Mouse (Mus musculus) thymus, adult 2 months (tissue): ENCODE data around the gene Gm47996. TPM values are rescaled to one million over a fixed set of nuclear protein-coding genes. Genes with fewer than 3 reads are reported as not detected.

Source experiments
- DNase-seq: peaks from one replicate; pipeline ENCODE4 v3.0.0; 2021
- H3K27ac ChIP-seq: fragments of 200-500 bp; 2 replicates; pipeline ENCODE4 v1.5.1; 2012; ENCODE audit warnings: low read length, control low read depth; ENCODE audit not compliant: control insufficient read depth, insufficient read depth
- H3K27me3 ChIP-seq: fragments of 200-500 bp; 2 replicates; pipeline ENCODE4 v1.6.1; 2012; ENCODE audit warnings: mild to moderate bottlenecking, low read length, moderate library complexity, mixed read lengths; ENCODE audit not compliant: control insufficient read depth, insufficient read depth
- H3K36me3 ChIP-seq: fragments of 200-500 bp; 2 replicates; pipeline ENCODE4 v1.6.1; 2012; ENCODE audit warnings: mild to moderate bottlenecking, low read length, moderate library complexity; ENCODE audit not compliant: control insufficient read depth, insufficient read depth
- H3K4me1 ChIP-seq: fragments of 200-500 bp; replicated peaks from 2 replicates; pipeline ENCODE4 v1.6.1; 2012; ENCODE audit warnings: low read length; ENCODE audit not compliant: control insufficient read depth, insufficient read depth
- H3K4me3 ChIP-seq: fragments of 200-500 bp; 2 replicates; pipeline ENCODE4 v1.5.1; 2012; ENCODE audit warnings: mild to moderate bottlenecking, low read length, control low read depth, moderate library complexity; ENCODE audit not compliant: control insufficient read depth, insufficient read depth
- CTCF ChIP-seq: fragments of 200-500 bp; IDR thresholded peaks from 2 replicates; pipeline ENCODE4 v1.5.1; 2012; ENCODE audit warnings: mild to moderate bottlenecking, control low read depth, low read length, moderate library complexity, borderline replicate concordance; ENCODE audit not compliant: control insufficient read depth, poor library complexity, insufficient read depth; ENCODE audit errors: extremely low read depth
- POLR2A ChIP-seq: fragments of 200-500 bp; IDR thresholded peaks from 2 replicates; pipeline ENCODE4 v1.6.1; 2012; ENCODE audit warnings: mild to moderate bottlenecking, low read length, control low read depth, moderate library complexity; ENCODE audit not compliant: control insufficient read depth, poor library complexity, insufficient read depth; ENCODE audit errors: extremely low read depth
- WGBS: fragments of 180-500 bp; shearing (Covaris S2); methylation state at CpG from one replicate; pipeline ENCODE4 v1.1.7; 2018; 5-methylcytosine and 5-hydroxymethylcytosine counted together
- polyA plus RNA-seq: library from polyadenylated mRNA; depleted of rRNA; stranded (reverse); fragments of >200 nt; gene quantifications from 2 replicates; pipeline ENCODE4 v1.2.3, GENCODE M21; 2012

Gene Gm47996
- polyA plus RNA-seq, 1 experiment = not detected

DNA sequence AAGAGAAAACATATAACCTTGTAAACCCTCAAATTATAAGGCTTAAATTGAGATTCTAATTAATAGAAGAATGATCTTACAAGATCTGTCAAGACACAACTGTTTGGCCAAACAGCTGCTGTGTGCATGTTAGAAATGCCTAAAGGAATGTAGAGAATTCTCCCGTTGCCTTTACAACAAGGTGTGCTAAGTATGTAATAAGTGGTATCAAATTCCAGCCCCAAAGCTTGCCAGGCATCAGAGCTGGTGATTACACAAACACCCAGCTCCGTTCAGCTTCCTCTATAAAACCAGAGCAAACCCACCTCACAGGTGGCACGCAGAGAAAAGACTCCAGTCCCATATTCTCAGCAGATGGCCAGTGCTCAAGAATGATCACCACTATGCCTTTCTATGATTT is 27.8 kb downstream of the Gm47996 start:
- no peak overlapping the region for H3K4me3 ChIP-seq
- H3K4me1 ChIP-seq = no peaks in the 10 kb centered on the region; the same call in 1 of the 2 replicates
- no peak for DNase-seq
- TF ChIP-seq CTCF (no peak), POLR2A (no peak)
- no peaks in the 10 kb centered on the region for H3K36me3 ChIP-seq
- 74% methylated on average over 3 of the region's 3 CpGs for WGBS
- H3K27me3 ChIP-seq = no peaks in the 10 kb centered on the region
- H3K27ac ChIP-seq = no peak overlapping the region

DNA sequence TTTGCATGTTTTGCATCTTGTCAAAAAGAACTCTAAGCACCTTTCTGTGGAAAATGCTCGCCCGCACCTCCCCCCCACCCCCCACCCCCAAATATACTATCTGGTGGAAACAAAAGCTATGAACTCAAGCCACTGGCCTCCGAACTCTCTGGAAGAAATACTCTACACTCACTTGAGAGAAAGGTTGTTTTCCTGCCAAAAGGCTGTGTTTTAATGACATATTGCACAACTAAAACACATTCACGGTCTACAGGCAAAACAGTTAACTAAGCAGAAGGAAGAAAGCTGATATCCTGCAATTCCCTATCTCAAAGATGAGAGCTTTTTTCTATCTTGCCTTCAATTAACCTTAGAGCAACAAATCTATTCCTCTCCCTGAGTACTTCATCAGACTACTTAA is 33.4 kb downstream of the Gm47996 start:
- Histone ChIP-seq H3K27me3 (no peaks in the 10 kb centered on the region), H3K4me1 (peaks cover 7% of the 10 kb centered on the region), H3K36me3 (no peaks in the 10 kb centered on the region), H3K4me3 (no peak overlapping the region), H3K27ac (no peak overlapping the region)
- no peak for TF ChIP-seq CTCF
- no peak for TF ChIP-seq POLR2A
- no peak for DNase-seq
- 91% methylated on average over 4 of the region's 4 CpGs for WGBS

DNA sequence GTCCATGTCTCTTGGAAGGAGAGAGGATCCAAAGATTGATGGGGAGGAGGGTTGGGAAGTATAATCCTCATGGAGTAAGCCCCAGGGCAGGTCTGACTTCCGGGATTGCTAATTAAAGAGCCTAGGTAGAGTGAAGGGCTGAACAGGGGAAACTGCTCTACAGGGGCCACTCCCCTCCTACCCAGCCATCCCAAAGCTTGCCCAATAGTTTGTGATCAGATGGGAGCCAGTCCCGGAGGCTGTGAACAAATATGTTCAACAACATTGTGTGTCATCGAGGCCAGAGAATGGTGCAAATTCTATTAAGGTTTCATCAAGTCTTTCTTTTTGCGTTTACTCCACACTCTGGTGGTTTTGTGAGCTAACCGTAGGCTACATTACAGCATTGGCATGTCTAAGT is 34.1 kb downstream of the Gm47996 start:
- H3K27ac ChIP-seq = no peak overlapping the region
- no peak overlapping the region for H3K4me3 ChIP-seq
- H3K4me1 ChIP-seq = peaks cover 7% of the 10 kb centered on the region
- no peak for DNase-seq
- no peaks in the 10 kb centered on the region for H3K36me3 ChIP-seq
- TF ChIP-seq POLR2A = no peak
- TF ChIP-seq CTCF = no peak
- 94% methylated on average over 5 of the region's 5 CpGs for WGBS
- no peaks in the 10 kb centered on the region for H3K27me3 ChIP-seq

DNA sequence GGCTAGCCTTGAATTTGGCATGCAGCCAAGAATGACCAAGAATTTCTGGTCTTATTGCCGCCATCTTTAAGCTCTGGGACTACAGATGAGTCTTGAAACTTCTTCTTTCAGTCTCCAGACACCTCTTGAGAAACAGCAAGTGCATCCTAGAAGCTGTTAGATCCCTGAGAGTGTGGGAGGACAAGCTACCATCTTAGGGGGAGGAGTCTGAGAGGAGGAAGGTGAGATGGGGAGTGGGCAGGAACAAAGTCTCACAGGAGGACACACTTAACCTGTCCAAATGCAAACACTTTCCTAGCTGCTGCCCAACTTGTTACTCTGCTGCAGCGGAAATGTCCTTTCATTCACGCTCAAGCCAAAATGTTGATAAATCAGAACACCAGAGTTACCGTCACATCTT is 34.8 kb downstream of the Gm47996 start:
- H3K36me3 ChIP-seq = no peaks in the 10 kb centered on the region
- 89% methylated on average over 4 of the region's 4 CpGs for WGBS
- H3K27me3 ChIP-seq = no peaks in the 10 kb centered on the region
- DNase-seq = no peak
- H3K4me1 ChIP-seq = peaks cover 7% of the 10 kb centered on the region
- H3K4me3 ChIP-seq = no peak overlapping the region
- H3K27ac ChIP-seq = no peak overlapping the region
- no peak for TF ChIP-seq CTCF
- no peak for TF ChIP-seq POLR2A

DNA sequence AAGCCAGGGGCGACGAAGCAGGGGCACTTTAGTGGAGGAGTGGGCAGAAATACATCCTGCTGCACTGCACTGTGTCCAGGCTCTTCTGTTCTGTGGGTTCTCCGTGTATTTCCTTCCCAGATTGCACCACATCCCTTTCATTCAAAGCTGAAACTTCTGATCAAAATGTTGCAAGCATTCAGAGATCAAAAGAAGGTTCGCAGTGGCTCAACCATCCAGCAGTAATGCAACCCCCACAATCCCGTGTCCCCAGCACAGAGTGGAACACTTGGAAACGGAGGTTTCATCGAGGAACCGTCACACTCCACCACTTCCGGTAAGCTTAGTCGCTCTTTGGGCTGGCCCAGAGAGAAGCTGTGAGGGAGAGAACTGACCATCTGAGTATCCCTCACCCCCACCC is 35.2 kb downstream of the Gm47996 start:
- Histone ChIP-seq H3K4me3 (no peak overlapping the region), H3K36me3 (no peaks in the 10 kb centered on the region), H3K27me3 (no peaks in the 10 kb centered on the region), H3K4me1 (peaks cover 7% of the 10 kb centered on the region), H3K27ac (no peak overlapping the region)
- no peak for DNase-seq
- 48% methylated on average over 10 of the region's 10 CpGs for WGBS
- TF ChIP-seq POLR2A = no peak
- no peak for TF ChIP-seq CTCF

DNA sequence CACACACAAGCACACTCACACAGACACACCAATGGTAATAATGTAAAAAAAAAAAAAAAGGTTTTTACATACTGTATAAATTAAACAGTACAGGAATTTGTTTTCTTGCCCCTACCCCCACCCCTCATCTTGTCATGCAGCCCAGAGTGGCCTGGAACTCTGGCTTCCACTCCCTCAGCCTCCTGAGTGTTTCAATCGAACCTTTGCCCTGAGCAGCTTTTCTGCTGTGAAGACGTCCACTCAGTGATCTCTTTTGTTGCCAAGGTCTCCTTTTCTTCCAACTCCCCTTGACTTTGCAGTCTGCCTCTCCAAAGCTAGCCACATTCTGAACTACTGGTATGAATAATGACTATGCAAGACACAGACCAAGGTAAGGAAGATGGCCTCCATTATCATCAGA is 35.9 kb downstream of the Gm47996 start:
- no peak overlapping the region for H3K4me3 ChIP-seq
- no peaks in the 10 kb centered on the region for H3K27me3 ChIP-seq
- no peaks in the 10 kb centered on the region for H3K36me3 ChIP-seq
- 88% methylated on average over 2 of the region's 2 CpGs for WGBS
- DNase-seq = no peak
- TF ChIP-seq CTCF = no peak
- TF ChIP-seq POLR2A = no peak
- no peak overlapping the region for H3K27ac ChIP-seq
- peaks cover 11% of the 10 kb centered on the region for H3K4me1 ChIP-seq

DNA sequence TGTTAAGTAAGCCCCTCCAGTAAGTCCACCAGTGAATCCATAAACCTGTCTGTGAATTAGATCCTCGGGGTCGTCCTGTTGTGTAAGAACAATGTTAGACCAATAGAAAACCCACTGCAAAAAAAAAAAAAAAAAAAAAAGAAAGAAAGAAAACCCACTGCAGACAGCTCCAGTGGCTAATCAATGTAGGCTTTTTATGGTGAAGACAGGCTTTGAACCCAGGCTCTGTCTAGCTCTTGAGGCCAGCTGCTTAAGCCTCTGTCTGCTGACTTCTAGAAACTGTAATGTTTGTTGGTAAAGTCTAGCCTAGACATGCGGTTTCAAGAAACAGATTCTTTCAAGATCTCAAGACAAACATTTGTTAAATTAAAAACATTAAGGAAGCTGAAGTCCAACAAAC is 40.2 kb downstream of the Gm47996 start:
- H3K27ac ChIP-seq = no peak overlapping the region
- 63% methylated on average over 3 of the region's 3 CpGs for WGBS
- TF ChIP-seq POLR2A (no peak), CTCF (no peak)
- no peaks in the 10 kb centered on the region for H3K36me3 ChIP-seq
- H3K4me3 ChIP-seq = no peak overlapping the region
- H3K27me3 ChIP-seq = no peaks in the 10 kb centered on the region
- peaks cover 21% of the 10 kb centered on the region for H3K4me1 ChIP-seq
- DNase-seq = no peak
